Mouse (Mus musculus): ENCODE results near the gene Slc4a1ap.
"Not testable (repeated sequence)": the region's sequence is repeated elsewhere in the genome, so short reads cannot be mapped to it uniquely, and the experiment has no call there.

Slc4a1ap gene

GRCm38 (mm10) chr5:31567951-31568657 is 41.3 kb downstream of the Slc4a1ap start:
- no peak for DNase-seq

- peak; percentile 53 for DNase-seq
Observed at GRCm38 (mm10) chr5:31571023-31571608, 44.3 kb downstream of the Slc4a1ap start.

- no peak for DNase-seq
Observed at GRCm38 (mm10) chr5:31573722-31574121, 46.9 kb downstream of the Slc4a1ap start.

- DNase-seq: no peak
Observed at GRCm38 (mm10) chr5:31576539-31576975, 49.8 kb downstream of the Slc4a1ap start.

GRCm38 (mm10) chr5:31581263-31581662 is 54.5 kb downstream of the Slc4a1ap start:
- DNase-seq: no peak

GRCm38 (mm10) chr5:31581932-31582331 is 55.1 kb downstream of the Slc4a1ap start:
- no peak for DNase-seq

- no peak for DNase-seq
Observed at GRCm38 (mm10) chr5:31583261-31583660, 56.5 kb downstream of the Slc4a1ap start.

GRCm38 (mm10) chr5:31585526-31585925 is 58.7 kb downstream of the Slc4a1ap start:
- no peak for DNase-seq

GRCm38 (mm10) chr5:31588016-31588415 is 61.2 kb downstream of the Slc4a1ap start:
- DNase-seq: no peak

GRCm38 (mm10) chr5:31588672-31589071 is 61.9 kb downstream of the Slc4a1ap start:
- DNase-seq: not testable (repeated sequence)

- DNase-seq: no peak
Observed at GRCm38 (mm10) chr5:31589711-31590319, 63.0 kb downstream of the Slc4a1ap start.

GRCm38 (mm10) chr5:31591122-31591521 is 64.3 kb downstream of the Slc4a1ap start:
- DNase-seq: no peak

GRCm38 (mm10) chr5:31595868-31596267 is 69.1 kb downstream of the Slc4a1ap start:
- DNase-seq: no peak

- peak; percentile 58 for DNase-seq
Observed at GRCm38 (mm10) chr5:31596481-31597429, 70.0 kb downstream of the Slc4a1ap start, which contains the start of gene Mrpl33. TSS of gene Mrpl33 (plus strand) at chr5:31596935.

- no peak for DNase-seq
Observed at GRCm38 (mm10) chr5:31597430-31597944, 70.7 kb downstream of the Slc4a1ap start.

- no peak for DNase-seq
Observed at GRCm38 (mm10) chr5:31598121-31598520, 71.3 kb downstream of the Slc4a1ap start.

- DNase-seq: peak; percentile 33
Observed at GRCm38 (mm10) chr5:31598579-31598978, 71.8 kb downstream of the Slc4a1ap start.

GRCm38 (mm10) chr5:31599161-31599560 is 72.4 kb downstream of the Slc4a1ap start:
- no peak for DNase-seq

GRCm38 (mm10) chr5:31601162-31601722 is 74.4 kb downstream of the Slc4a1ap start:
- DNase-seq: no peak

GRCm38 (mm10) chr5:31602377-31602776 is 75.6 kb downstream of the Slc4a1ap start:
- DNase-seq: no peak

GRCm38 (mm10) chr5:31603766-31604165 is 77.0 kb downstream of the Slc4a1ap start:
- no peak for DNase-seq

GRCm38 (mm10) chr5:31606151-31606550 is 79.4 kb downstream of the Slc4a1ap start:
- DNase-seq: no peak

All from retina, postnatal 1 day (tissue).